Mouse (Mus musculus): Measurements from ENCODE around the gene Lonrf2.

DNA sequence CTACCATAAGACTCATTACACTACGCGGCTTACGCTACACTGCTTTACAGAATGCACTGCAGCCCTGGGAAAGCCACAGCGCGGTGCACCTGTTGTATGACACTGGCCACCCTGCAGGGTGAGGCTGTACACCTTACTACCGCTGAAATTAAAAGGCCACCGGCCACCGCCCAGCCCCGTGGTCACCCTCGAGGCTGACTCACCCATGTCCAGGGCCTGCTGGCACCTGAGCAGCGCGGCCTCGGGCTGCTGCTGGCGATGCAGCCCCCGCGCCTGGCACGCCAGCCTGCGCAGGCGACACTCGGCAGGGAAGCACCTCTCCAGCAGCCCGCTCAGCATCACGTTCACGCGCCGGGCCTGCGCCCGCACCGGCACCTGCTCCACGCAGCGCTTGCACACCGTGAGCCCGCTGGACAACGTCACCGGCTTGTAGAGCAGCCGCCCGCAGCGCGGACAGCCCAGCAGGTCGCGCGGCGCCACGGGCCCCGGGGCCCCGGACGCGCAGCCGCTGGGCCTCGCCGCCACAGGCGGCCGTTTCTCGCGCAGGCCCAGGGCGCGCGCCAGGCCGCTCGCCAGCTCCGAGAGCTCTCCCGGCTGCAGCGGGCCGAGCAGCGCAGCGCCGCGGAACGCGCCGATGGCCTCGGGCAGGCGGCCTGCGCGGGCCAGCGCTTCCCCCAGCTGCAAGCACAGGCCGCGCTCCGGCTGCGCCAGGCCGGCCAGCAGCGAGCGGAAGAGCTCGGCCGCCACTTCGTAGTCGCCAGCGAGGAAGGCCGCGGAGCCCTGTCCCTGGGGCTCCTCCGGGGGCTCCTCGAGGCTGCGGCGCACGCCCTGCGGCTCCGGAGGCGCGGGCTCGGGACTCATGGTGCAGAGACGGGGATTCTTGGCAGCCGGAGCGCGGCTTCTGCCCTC, 689 bp downstream of the Lonrf2 start:
- no peak for TF ChIP-seq CTCF (IDR thresholded peaks at IDR 0.05; ENCODE audit: low read depth, low read length)
- no peak for TF ChIP-seq POLR2A (IDR thresholded peaks at IDR 0.05; ENCODE audit: extremely low read depth, insufficient read depth, low read length)
